Mouse (Mus musculus) myocyte (in vitro differentiated cells): ENCODE measurements around the gene Egln1. TPM values are rescaled to one million over a fixed set of nuclear protein-coding genes. Genes with fewer than 3 reads are reported as not detected.

Source experiments
- H3K27me3 ChIP-seq: one replicate; pipeline ENCODE4 v1.6.1; 2011; ENCODE audit not compliant: control insufficient read depth, insufficient read depth, insufficient read length
- H3K36me3 ChIP-seq: one replicate; pipeline ENCODE4 v1.6.1; 2011; ENCODE audit not compliant: control insufficient read depth, insufficient read depth
- H3K4me2 ChIP-seq: one replicate; pipeline ENCODE4 v1.6.1; 2011; ENCODE audit warnings: low read depth, control low read depth
- H3K4me3 ChIP-seq: one replicate; pipeline ENCODE4 v1.5.1; 2011; ENCODE audit warnings: mild to moderate bottlenecking, control low read depth, moderate library complexity
- H3K79me2 ChIP-seq: one replicate; pipeline ENCODE4 v1.6.1; 2011; ENCODE audit not compliant: control insufficient read depth, insufficient read depth
- H3ac ChIP-seq: one replicate; pipeline ENCODE4 v1.6.1; 2011; ENCODE audit not compliant: control insufficient read depth, insufficient read length
- CEBPB ChIP-seq: IDR thresholded peaks from 2 replicates; pipeline ENCODE4 v1.6.1; 2011; ENCODE audit warnings: mild to moderate bottlenecking, moderate library complexity; ENCODE audit not compliant: poor library complexity, insufficient read depth, severe bottlenecking
- E2F4 ChIP-seq: IDR thresholded peaks from one replicate; pipeline ENCODE4 v1.6.1; 2011; ENCODE audit warnings: mild to moderate bottlenecking, control low read depth, moderate library complexity; ENCODE audit not compliant: insufficient read depth
- MAX ChIP-seq: IDR thresholded peaks from one replicate; pipeline ENCODE4 v1.6.1; 2011; ENCODE audit warnings: low read depth, mild to moderate bottlenecking, control low read depth
- MYOD1 ChIP-seq, 3 experiments: IDR thresholded peaks; one replicate each; pipeline ENCODE4 v1.6.1; 2011; ENCODE audit warnings: control low read depth in 2 of 3, low read depth in 2 of 3, mild to moderate bottlenecking in 2 of 3, moderate library complexity in 1 of 3; ENCODE audit not compliant: insufficient read length in 2 of 3, control insufficient read depth in 1 of 3
- MYOG ChIP-seq, 3 experiments: IDR thresholded peaks; one replicate each; pipeline ENCODE4 v1.6.1; 2011; ENCODE audit warnings: control low read depth in 2 of 3, low read depth in 2 of 3, mild to moderate bottlenecking in 2 of 3; ENCODE audit not compliant: insufficient read length in 2 of 3, control insufficient read depth in 1 of 3, insufficient read depth in 1 of 3
- POLR2A ChIP-seq: IDR thresholded peaks from one replicate; pipeline ENCODE4 v1.6.1; 2011; ENCODE audit warnings: low read depth, mild to moderate bottlenecking, control low read depth, moderate library complexity; ENCODE audit not compliant: insufficient read length
- POLR2AphosphoS2 ChIP-seq: IDR thresholded peaks from one replicate; pipeline ENCODE4 v1.6.1; 2011; ENCODE audit warnings: low read depth, control low read depth; ENCODE audit not compliant: insufficient read length
- REST ChIP-seq: IDR thresholded peaks from one replicate; pipeline ENCODE4 v1.6.1; 2011; ENCODE audit warnings: mild to moderate bottlenecking, control low read depth, moderate library complexity; ENCODE audit not compliant: insufficient read depth, insufficient read length
- SRF ChIP-seq: IDR thresholded peaks from one replicate; pipeline ENCODE4 v1.6.1; 2011; ENCODE audit warnings: low read depth; ENCODE audit not compliant: control insufficient read depth, insufficient read length
- TCF12 ChIP-seq: IDR thresholded peaks from one replicate; pipeline ENCODE4 v1.6.1; 2011; ENCODE audit warnings: mild to moderate bottlenecking, control low read depth; ENCODE audit not compliant: poor library complexity, insufficient read depth, severe bottlenecking
- TCF3 ChIP-seq: IDR thresholded peaks from one replicate; pipeline ENCODE4 v1.6.1; 2011; ENCODE audit warnings: low read depth, control low read depth; ENCODE audit not compliant: insufficient read length
- USF1 ChIP-seq: IDR thresholded peaks from one replicate; pipeline ENCODE4 v1.6.1; 2011; ENCODE audit warnings: low read depth, mild to moderate bottlenecking, control low read depth, moderate library complexity
- polyA plus RNA-seq: library from polyadenylated mRNA; unstranded; fragments of >200 nt; fragmentation: generic; extraction: Trizol; gene quantifications from one replicate; pipeline ENCODE4 v1.2.1, GENCODE M21; 2012; ENCODE audit warnings: missing spikeins

The Egln1 gene
- polyA plus RNA-seq, 1 experiment: 35.8 TPM

- peaks cover 94% of the 10 kb centered on the region for H3K79me2 ChIP-seq
- H3K36me3 ChIP-seq: no peaks in the 10 kb centered on the region
- no peak overlapping the region for H3K4me3 ChIP-seq
- no peak overlapping the region for H3ac ChIP-seq
- H3K4me2 ChIP-seq: no peak overlapping the region
- H3K27me3 ChIP-seq: no peaks in the 10 kb centered on the region
- TF ChIP-seq E2F4 (no peak), POLR2A (no peak), MYOG (IDR thresholded peaks at IDR 0.05; ENCODE audit: control insufficient read depth in 1 of 3, insufficient read depth in 1 of 3, insufficient read length in 2 of 3, low read depth in 2 of 3) (no peak), USF1 (no peak), TCF3 (no peak), MYOD1 (IDR thresholded peaks at IDR 0.05; ENCODE audit: control insufficient read depth in 1 of 3, insufficient read length in 2 of 3, low read depth in 2 of 3) (no peak), CEBPB (no peak), SRF (no peak)
Observed at GRCm38 (mm10) chr8:124935116-124935515, 14.0 kb downstream of the Egln1 start.

GRCm38 (mm10) chr8:124932435-124932834 is 16.7 kb downstream of the Egln1 start:
- Histone ChIP-seq H3K36me3 (no peaks in the 10 kb centered on the region), H3K4me3 (no peak overlapping the region), H3K79me2 (peaks cover 95% of the 10 kb centered on the region), H3ac (no peak overlapping the region), H3K27me3 (no peaks in the 10 kb centered on the region), H3K4me2 (no peak overlapping the region)
- no peak for TF ChIP-seq POLR2A
- no peak for TF ChIP-seq E2F4
- TF ChIP-seq MYOD1 (IDR thresholded peaks at IDR 0.05; ENCODE audit: control insufficient read depth in 1 of 3, insufficient read length in 2 of 3, low read depth in 2 of 3): no peak
- no peak for TF ChIP-seq USF1

DNA sequence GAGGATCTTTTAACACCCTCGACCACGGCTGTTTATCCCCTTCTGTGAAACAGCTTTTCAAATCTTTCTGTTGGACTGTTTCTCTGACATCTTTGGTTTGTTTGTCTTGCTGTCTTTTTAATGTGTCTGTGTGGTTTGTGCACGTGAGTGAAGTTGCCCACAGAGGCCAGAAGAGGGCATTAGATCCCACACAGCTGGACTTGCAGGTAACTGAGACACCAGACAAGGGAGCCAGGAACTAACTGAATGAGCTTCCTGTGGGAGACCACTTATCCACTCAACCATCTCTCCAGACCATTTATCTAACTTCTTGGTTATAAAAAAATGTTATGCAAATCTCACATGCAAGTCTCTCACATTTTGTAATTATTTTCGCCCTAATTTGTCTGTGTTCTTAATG is 18.5 kb downstream of the Egln1 start:
- no peaks in the 10 kb centered on the region for H3K27me3 ChIP-seq
- H3K79me2 ChIP-seq: peaks cover 79% of the 10 kb centered on the region
- H3ac ChIP-seq: no peak overlapping the region
- no peak overlapping the region for H3K4me2 ChIP-seq
- no peaks in the 10 kb centered on the region for H3K36me3 ChIP-seq
- TF ChIP-seq TCF12 (no peak), MYOG (IDR thresholded peaks at IDR 0.05; ENCODE audit: control insufficient read depth in 1 of 3, insufficient read depth in 1 of 3, insufficient read length in 2 of 3, low read depth in 2 of 3) (no peak), MYOD1 (IDR thresholded peaks at IDR 0.05; ENCODE audit: control insufficient read depth in 1 of 3, insufficient read length in 2 of 3, low read depth in 2 of 3) (no peak), POLR2A (no peak), MAX (no peak), TCF3 (no peak), CEBPB (no peak), E2F4 (no peak), POLR2AphosphoS2 (no peak), USF1 (no peak), REST (no peak), SRF (no peak)
- no peak overlapping the region for H3K4me3 ChIP-seq

DNA sequence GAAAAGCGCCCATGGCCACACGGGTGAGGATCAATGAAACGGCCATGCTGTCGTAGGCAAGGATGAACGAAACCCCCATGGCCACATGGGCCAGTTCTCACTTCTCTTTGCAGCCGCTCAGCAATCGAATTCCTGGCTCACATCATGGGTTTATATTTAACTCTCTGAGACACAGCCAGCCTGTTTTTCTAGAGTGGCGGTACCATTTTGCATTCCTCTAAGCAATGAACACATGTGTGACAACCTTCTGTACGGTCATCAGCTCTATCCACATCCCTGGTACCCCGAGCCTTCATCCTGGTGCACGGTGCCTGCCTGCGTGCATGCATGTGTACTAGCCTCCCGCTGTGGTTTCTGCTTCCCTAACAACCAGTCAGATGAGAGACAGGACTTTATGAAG is 19.0 kb downstream of the Egln1 start:
- no peak overlapping the region for H3ac ChIP-seq
- TF ChIP-seq MYOG (IDR thresholded peaks at IDR 0.05; ENCODE audit: control insufficient read depth in 1 of 3, insufficient read depth in 1 of 3, insufficient read length in 2 of 3, low read depth in 2 of 3): no peak
- no peak for TF ChIP-seq USF1
- TF ChIP-seq POLR2AphosphoS2: no peak
- no peak for TF ChIP-seq MAX
- no peak for TF ChIP-seq E2F4
- no peak for TF ChIP-seq REST
- no peak for TF ChIP-seq SRF
- TF ChIP-seq POLR2A: no peak
- TF ChIP-seq TCF3: no peak
- no peak for TF ChIP-seq TCF12
- no peak for TF ChIP-seq CEBPB
- TF ChIP-seq MYOD1 (IDR thresholded peaks at IDR 0.05; ENCODE audit: control insufficient read depth in 1 of 3, insufficient read length in 2 of 3, low read depth in 2 of 3): no peak

DNA sequence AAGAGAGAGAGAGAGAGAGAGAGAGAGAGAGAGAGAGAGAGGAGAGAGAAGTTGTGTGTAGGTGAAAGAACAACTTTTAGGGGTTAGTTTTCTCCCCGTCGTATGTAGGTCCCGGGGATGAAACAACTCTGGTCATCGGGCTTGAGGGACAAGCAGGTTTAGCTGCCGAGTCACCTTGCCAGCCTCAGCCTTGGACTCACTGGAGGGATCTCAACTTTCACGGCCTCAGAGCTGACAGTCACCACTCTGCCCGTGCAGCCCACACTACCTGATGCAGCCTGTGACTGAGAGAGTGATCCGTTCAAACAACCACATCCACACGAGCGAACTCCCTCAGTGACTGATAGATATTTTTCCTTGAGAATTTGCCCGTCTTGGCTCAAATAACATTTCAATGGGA is 20.1 kb downstream of the Egln1 start:
- H3K4me2 ChIP-seq: no peak overlapping the region
- no peaks in the 10 kb centered on the region for H3K27me3 ChIP-seq
- H3K36me3 ChIP-seq: no peaks in the 10 kb centered on the region
- TF ChIP-seq POLR2A (no peak), USF1 (no peak)
- H3ac ChIP-seq: no peak overlapping the region
- H3K4me3 ChIP-seq: no peak overlapping the region
- peaks cover 67% of the 10 kb centered on the region for H3K79me2 ChIP-seq

More for the DNA sequence above, 19.0 kb downstream of the Egln1 start:
- H3K36me3 ChIP-seq: no peaks in the 10 kb centered on the region
- no peak overlapping the region for H3K4me3 ChIP-seq
- H3K27me3 ChIP-seq: no peaks in the 10 kb centered on the region
- H3K79me2 ChIP-seq: peaks cover 73% of the 10 kb centered on the region
- no peak overlapping the region for H3K4me2 ChIP-seq
